Mouse (Mus musculus): ENCODE measurements at regions not wholly inside any gene's neighbourhood (a gene's known extent, or its start where the extent isn't known, plus 50 kb on each side); places are given as distances from the start of the nearest gene placed in this dataset.

GRCm38 (mm10) chr1:121111776-121112344 is 220.5 kb downstream of the Insig2 start:
- Histone ChIP-seq H3K36me3 (replicated peaks; ENCODE audit: low read length) (no peaks in the 10 kb centered on the region), H3K4me3 (replicated peaks) (no peak overlapping the region), H3K27me3 (replicated peaks) (no peaks in the 10 kb centered on the region), H3K4me1 (no peaks in the 10 kb centered on the region), H3K9me3 (peaks cover 8% of the 10 kb centered on the region; the same call in 1 of the 2 replicates)
- TF ChIP-seq FLI1 (IDR thresholded peaks at IDR 0.05; ENCODE audit: low read length) (no peak), GATA1 (IDR thresholded peaks at IDR 0.05; ENCODE audit: borderline replicate concordance, low read length) (no peak)

- Histone ChIP-seq H3K36me3 (replicated peaks; ENCODE audit: low read length) (no peaks in the 10 kb centered on the region), H3K4me1 (no peaks in the 10 kb centered on the region), H3K27me3 (replicated peaks) (no peaks in the 10 kb centered on the region), H3K4me3 (replicated peaks) (no peak overlapping the region), H3K9me3 (peaks cover 8% of the 10 kb centered on the region; the same call in 1 of the 2 replicates)
- TF ChIP-seq FLI1 (IDR thresholded peaks at IDR 0.05; ENCODE audit: low read length) (no peak), GATA1 (IDR thresholded peaks at IDR 0.05; ENCODE audit: borderline replicate concordance, low read length) (no peak)
These were observed 219.9 kb downstream of the Insig2 start for GRCm38 (mm10) chr1:121112464-121112863.

DNA sequence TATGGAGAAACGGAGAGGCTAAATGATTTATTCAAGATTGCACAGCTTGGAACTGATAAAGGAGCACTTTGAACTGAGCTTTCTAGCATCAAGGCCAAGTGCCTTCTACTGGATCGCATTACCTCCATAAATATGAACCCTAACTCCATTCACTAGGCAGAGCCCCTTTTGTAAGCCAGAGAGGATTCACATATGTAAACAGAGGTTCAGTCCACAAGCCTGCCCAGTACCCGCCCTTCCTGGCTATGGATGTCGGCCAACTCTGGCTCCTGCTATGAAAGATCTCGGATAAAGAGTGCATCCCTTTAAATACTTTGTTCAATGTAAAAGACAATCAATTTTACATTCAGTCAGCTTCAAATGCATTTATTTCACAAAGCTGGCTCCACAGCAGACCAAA is 215.8 kb downstream of the Insig2 start:
- Histone ChIP-seq H3K27me3 (replicated peaks) (no peaks in the 10 kb centered on the region), H3K36me3 (replicated peaks; ENCODE audit: low read length) (no peaks in the 10 kb centered on the region), H3K4me3 (replicated peaks) (no peak overlapping the region), H3K4me1 (no peaks in the 10 kb centered on the region), H3K9me3 (peaks cover 2% of the 10 kb centered on the region; the same call in 1 of the 2 replicates)
- TF ChIP-seq GATA1 (IDR thresholded peaks at IDR 0.05; ENCODE audit: borderline replicate concordance, low read length) (no peak), FLI1 (IDR thresholded peaks at IDR 0.05; ENCODE audit: low read length) (no peak)

GRCm38 (mm10) chr1:121123436-121123835 is 209.0 kb downstream of the Insig2 start:
- Histone ChIP-seq H3K4me1 (no peaks in the 10 kb centered on the region), H3K36me3 (replicated peaks; ENCODE audit: low read length) (no peaks in the 10 kb centered on the region), H3K27me3 (replicated peaks) (no peaks in the 10 kb centered on the region), H3K9me3 (0 out of 2 replicates have a peak, but pooled peaks cover 12% of the 10 kb centered on the region), H3K4me3 (replicated peaks) (no peak overlapping the region)
- TF ChIP-seq FLI1 (IDR thresholded peaks at IDR 0.05; ENCODE audit: low read length), result no peak
- no peak for TF ChIP-seq GATA1 (IDR thresholded peaks at IDR 0.05; ENCODE audit: borderline replicate concordance, low read length)

DNA sequence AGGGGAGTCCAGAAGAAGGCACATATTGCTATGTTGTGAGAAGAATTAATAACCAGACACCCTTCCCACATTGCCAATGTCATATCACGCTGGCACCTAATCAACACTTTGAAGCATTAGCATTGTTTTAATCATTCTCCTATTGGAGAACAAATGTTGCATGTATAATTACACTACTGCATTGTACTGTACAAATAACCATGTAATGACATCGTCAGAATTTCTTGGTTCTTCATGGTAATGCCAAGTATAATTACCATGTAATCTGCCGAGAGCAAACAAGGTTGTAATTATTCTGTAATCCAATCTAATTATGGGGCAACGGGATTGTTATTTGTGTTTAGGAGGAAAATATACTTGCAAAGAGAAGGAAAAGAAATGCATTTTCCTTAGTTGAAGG is 196.1 kb downstream of the Insig2 start:
- Histone ChIP-seq H3K36me3 (replicated peaks; ENCODE audit: low read length) (no peaks in the 10 kb centered on the region), H3K4me3 (replicated peaks) (no peak overlapping the region), H3K9me3 (no peaks in the 10 kb centered on the region), H3K27me3 (replicated peaks) (no peaks in the 10 kb centered on the region), H3K4me1 (no peaks in the 10 kb centered on the region)
- TF ChIP-seq FLI1 (IDR thresholded peaks at IDR 0.05; ENCODE audit: low read length) (no peak), GATA1 (IDR thresholded peaks at IDR 0.05; ENCODE audit: borderline replicate concordance, low read length) (no peak)

- Histone ChIP-seq H3K4me3 (replicated peaks) (no peak overlapping the region), H3K27me3 (replicated peaks) (no peaks in the 10 kb centered on the region), H3K9me3 (no peaks in the 10 kb centered on the region), H3K36me3 (replicated peaks; ENCODE audit: low read length) (no peaks in the 10 kb centered on the region), H3K4me1 (no peaks in the 10 kb centered on the region)
- TF ChIP-seq GATA1 (IDR thresholded peaks at IDR 0.05; ENCODE audit: borderline replicate concordance, low read length) (no peak), FLI1 (IDR thresholded peaks at IDR 0.05; ENCODE audit: low read length) (no peak)
These were observed 195.5 kb downstream of the Insig2 start for GRCm38 (mm10) chr1:121136846-121137245.

- TF ChIP-seq FLI1 (IDR thresholded peaks at IDR 0.05; ENCODE audit: low read length) (no peak), GATA1 (IDR thresholded peaks at IDR 0.05; ENCODE audit: borderline replicate concordance, low read length) (no peak)
- H3K4me3 ChIP-seq (replicated peaks), result no peak overlapping the region
- H3K9me3 ChIP-seq, result 0 out of 2 replicates have a peak, but pooled peaks cover 2% of the 10 kb centered on the region
- H3K36me3 ChIP-seq (replicated peaks; ENCODE audit: low read length), result no peaks in the 10 kb centered on the region
- no peaks in the 10 kb centered on the region for H3K4me1 ChIP-seq
- no peaks in the 10 kb centered on the region for H3K27me3 ChIP-seq (replicated peaks)
These were observed 187.4 kb downstream of the Insig2 start for GRCm38 (mm10) chr1:121144981-121145380.

- TF ChIP-seq FLI1 (IDR thresholded peaks at IDR 0.05; ENCODE audit: low read length) (no peak), GATA1 (IDR thresholded peaks at IDR 0.05; ENCODE audit: borderline replicate concordance, low read length) (no peak)
- H3K36me3 ChIP-seq (replicated peaks; ENCODE audit: low read length), result no peaks in the 10 kb centered on the region
- no peaks in the 10 kb centered on the region for H3K4me1 ChIP-seq
- no peaks in the 10 kb centered on the region for H3K27me3 ChIP-seq (replicated peaks)
- no peaks in the 10 kb centered on the region for H3K9me3 ChIP-seq
- H3K4me3 ChIP-seq (replicated peaks), result no peak overlapping the region
These were observed 178.9 kb downstream of the Insig2 start for GRCm38 (mm10) chr1:121153476-121153875.

GRCm38 (mm10) chr1:121154616-121155015 is 177.8 kb downstream of the Insig2 start:
- no peak for TF ChIP-seq GATA1 (IDR thresholded peaks at IDR 0.05; ENCODE audit: borderline replicate concordance, low read length)
- H3K4me1 ChIP-seq, result no peaks in the 10 kb centered on the region
- no peaks in the 10 kb centered on the region for H3K27me3 ChIP-seq (replicated peaks)
- H3K9me3 ChIP-seq, result no peaks in the 10 kb centered on the region
- no peaks in the 10 kb centered on the region for H3K36me3 ChIP-seq (replicated peaks; ENCODE audit: low read length)
- H3K4me3 ChIP-seq (replicated peaks), result no peak overlapping the region

DNA sequence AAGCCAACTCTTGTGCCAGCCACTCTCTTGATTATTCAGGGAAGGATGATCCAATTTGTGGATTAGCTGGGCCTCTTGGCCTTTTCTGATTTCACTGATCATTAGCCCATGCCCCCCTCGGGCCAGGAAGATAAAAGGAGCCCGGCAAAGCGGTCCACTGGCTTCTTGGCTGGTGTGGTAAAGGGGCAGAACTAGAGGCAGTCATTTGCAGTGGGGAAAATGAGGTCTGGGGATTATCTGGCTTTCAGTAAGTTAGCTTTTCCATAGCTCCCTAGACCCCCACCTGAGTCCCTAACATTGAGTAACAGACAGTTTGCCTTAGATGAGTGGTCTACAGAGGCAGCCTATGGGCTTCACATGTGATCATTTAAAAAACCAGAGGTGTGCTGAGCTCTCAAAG is 163.7 kb downstream of the Insig2 start:
- H3K27me3 ChIP-seq (replicated peaks), result no peaks in the 10 kb centered on the region
- TF ChIP-seq GATA1 (IDR thresholded peaks at IDR 0.05; ENCODE audit: borderline replicate concordance, low read length), result no peak
- H3K4me3 ChIP-seq (replicated peaks), result no peak overlapping the region

DNA sequence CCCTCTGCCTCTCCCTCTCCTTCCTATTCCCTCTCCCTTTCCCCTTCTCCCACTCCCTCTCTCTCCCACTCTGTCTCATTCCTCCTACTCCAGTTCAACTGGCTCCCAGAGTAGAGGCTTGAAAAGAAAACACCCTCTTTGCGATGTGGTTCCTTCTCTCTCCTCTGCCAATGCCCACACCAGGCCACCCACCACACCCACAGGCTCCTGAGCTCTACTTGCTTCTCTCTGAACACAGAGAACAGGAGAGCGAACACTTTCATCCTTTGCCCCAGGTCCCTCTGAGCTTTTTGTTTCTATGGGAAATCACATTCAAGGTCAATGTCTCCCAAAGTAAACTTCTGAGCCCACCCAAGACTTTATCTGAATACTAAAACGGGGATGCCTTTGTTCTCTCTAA is 155.8 kb downstream of the Insig2 start:
- TF ChIP-seq FLI1 (IDR thresholded peaks at IDR 0.05; ENCODE audit: low read length) (no peak), GATA1 (IDR thresholded peaks at IDR 0.05; ENCODE audit: borderline replicate concordance, low read length) (no peak)
- H3K9me3 ChIP-seq, result 0 out of 2 replicates have a peak, but pooled peaks cover 4% of the 10 kb centered on the region
- peaks cover 6% of the 10 kb centered on the region for H3K4me1 ChIP-seq
- H3K27me3 ChIP-seq (replicated peaks), result peaks cover 35% of the 10 kb centered on the region
- H3K36me3 ChIP-seq (replicated peaks; ENCODE audit: low read length), result no peaks in the 10 kb centered on the region
- H3K4me3 ChIP-seq (replicated peaks), result no peak overlapping the region

More for the DNA sequence above, 163.7 kb downstream of the Insig2 start:
- H3K9me3 ChIP-seq, result 0 out of 2 replicates have a peak, but pooled peaks cover 5% of the 10 kb centered on the region
- no peaks in the 10 kb centered on the region for H3K36me3 ChIP-seq (replicated peaks; ENCODE audit: low read length)
- H3K4me1 ChIP-seq, result no peaks in the 10 kb centered on the region
